Mouse (Mus musculus): Measurements from ENCODE around the gene Ptprj. TPM values are rescaled to one million over a fixed set of nuclear protein-coding genes. Genes with fewer than 3 reads are reported as not detected.

Gene Ptprj
- polyA plus RNA-seq, 1 experiment from 2014 or later = 7.9 TPM

DNA sequence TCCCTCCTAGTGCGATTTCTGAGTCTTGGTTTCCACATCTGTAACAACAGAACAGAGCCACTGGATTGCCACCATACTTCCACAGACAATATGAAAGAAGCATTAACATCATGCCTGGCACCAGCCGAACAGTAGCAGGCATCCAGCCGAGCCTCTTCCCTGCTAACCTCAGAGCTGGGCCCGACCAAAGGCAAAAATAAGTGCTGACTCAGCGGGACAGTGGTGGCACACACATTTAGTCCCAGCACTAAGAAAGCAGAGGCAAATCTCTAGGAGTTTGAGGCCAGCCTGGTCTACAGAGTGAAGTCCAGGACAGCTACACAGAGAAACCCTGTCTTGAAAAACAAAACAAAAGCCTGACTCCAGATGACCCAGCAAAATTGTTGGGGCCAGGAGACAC, 24.7 kb downstream of the Ptprj start:
- Histone ChIP-seq H3K27me3 (ENCODE audit: control insufficient read depth, insufficient read depth, low read length) (no peaks in the 10 kb centered on the region), H3K4me2 (replicated peaks) (no peak overlapping the region), H3K4me3 (replicated peaks; ENCODE audit: low read length) (no peak overlapping the region), H3K36me3 (replicated peaks; ENCODE audit: control insufficient read depth, insufficient read depth) (no peaks in the 10 kb centered on the region), H3K4me1 (replicated peaks; ENCODE audit: control insufficient read depth, insufficient read depth, low read length) (no peaks in the 10 kb centered on the region), H3K27ac (no peak overlapping the region), H3K9ac (no peak overlapping the region), H3K9me3 (ENCODE audit: control insufficient read depth, low read length) (no peaks in the 10 kb centered on the region)
- DNase-seq (ENCODE audit: low spot score) (no peak), ATAC-seq (ENCODE audit: low FRiP score) (no peak)
- 76% methylated on average over 5 of the region's 5 CpGs for WGBS

GRCm38 (mm10) chr2:90554806-90555205, 25.6 kb downstream of the Ptprj start:
- Histone ChIP-seq H3K27me3 (ENCODE audit: control insufficient read depth, insufficient read depth, low read length) (no peaks in the 10 kb centered on the region), H3K36me3 (replicated peaks; ENCODE audit: control insufficient read depth, insufficient read depth) (no peaks in the 10 kb centered on the region), H3K9me3 (ENCODE audit: control insufficient read depth, low read length) (no peaks in the 10 kb centered on the region), H3K9ac (no peak overlapping the region), H3K4me1 (replicated peaks; ENCODE audit: control insufficient read depth, insufficient read depth, low read length) (no peaks in the 10 kb centered on the region; the same call in 1 of the 2 replicates), H3K27ac (no peak overlapping the region), H3K4me2 (replicated peaks) (no peak overlapping the region), H3K4me3 (replicated peaks; ENCODE audit: low read length) (no peak overlapping the region)
- ATAC-seq (ENCODE audit: low FRiP score) = no peak
- DNase-seq (ENCODE audit: low spot score) = no peak
- WGBS = 80% methylated on average over 4 of the region's 4 CpGs

- no peaks in the 10 kb centered on the region for H3K27me3 ChIP-seq (ENCODE audit: control insufficient read depth, insufficient read depth, low read length)
- no peak for DNase-seq (ENCODE audit: low spot score)
- H3K4me2 ChIP-seq (replicated peaks) = no peak overlapping the region
- no peak for ATAC-seq (ENCODE audit: low FRiP score)
- no peaks in the 10 kb centered on the region for H3K36me3 ChIP-seq (replicated peaks; ENCODE audit: control insufficient read depth, insufficient read depth)
- WGBS = 94% methylated on average over 4 of the region's 4 CpGs
- H3K4me1 ChIP-seq (replicated peaks; ENCODE audit: control insufficient read depth, insufficient read depth, low read length) = no peaks in the 10 kb centered on the region; the same call in 1 of the 2 replicates
- no peak overlapping the region for H3K27ac ChIP-seq
- no peak overlapping the region for H3K9ac ChIP-seq
- H3K4me3 ChIP-seq (replicated peaks; ENCODE audit: low read length) = no peak overlapping the region
- H3K9me3 ChIP-seq (ENCODE audit: control insufficient read depth, low read length) = no peaks in the 10 kb centered on the region
These were observed 26.6 kb downstream of the Ptprj start for GRCm38 (mm10) chr2:90553861-90554260.

DNA sequence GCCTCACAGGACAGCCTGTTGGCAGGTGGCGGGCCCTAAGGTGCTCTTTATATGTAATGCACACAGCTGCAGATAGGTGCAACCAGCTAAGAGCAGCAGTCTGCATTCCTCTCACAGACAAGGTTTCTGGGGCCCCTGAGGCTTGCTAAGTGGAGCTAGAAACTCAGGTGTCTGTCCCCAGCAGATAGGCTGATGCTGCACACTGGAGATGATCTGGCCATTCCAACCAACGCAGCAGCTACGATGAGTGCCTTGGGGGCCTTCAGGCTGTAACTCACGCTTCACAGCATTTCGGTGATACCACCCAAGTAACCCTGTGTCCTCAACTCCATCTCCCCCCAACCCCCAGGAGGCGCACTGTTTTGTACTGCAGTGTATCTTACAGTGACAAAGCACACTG, 29.8 kb downstream of the Ptprj start:
- no peak overlapping the region for H3K4me3 ChIP-seq (replicated peaks; ENCODE audit: low read length)
- ATAC-seq (ENCODE audit: low FRiP score) (0 out of 2 replicates have a peak, but pooled peaks have one; percentile 24), DNase-seq (ENCODE audit: low spot score) (no peak)
- no peak overlapping the region for H3K9ac ChIP-seq
- H3K27me3 ChIP-seq (ENCODE audit: control insufficient read depth, insufficient read depth, low read length) = no peaks in the 10 kb centered on the region
- WGBS = 90% methylated on average over 6 of the region's 6 CpGs
- peaks cover 5% of the 10 kb centered on the region; the same call in 1 of the 2 replicates for H3K4me1 ChIP-seq (replicated peaks; ENCODE audit: control insufficient read depth, insufficient read depth, low read length)
- no peak overlapping the region for H3K4me2 ChIP-seq (replicated peaks)
- no peaks in the 10 kb centered on the region for H3K9me3 ChIP-seq (ENCODE audit: control insufficient read depth, low read length)
- no peaks in the 10 kb centered on the region for H3K36me3 ChIP-seq (replicated peaks; ENCODE audit: control insufficient read depth, insufficient read depth)
- no peak overlapping the region for H3K27ac ChIP-seq

DNA sequence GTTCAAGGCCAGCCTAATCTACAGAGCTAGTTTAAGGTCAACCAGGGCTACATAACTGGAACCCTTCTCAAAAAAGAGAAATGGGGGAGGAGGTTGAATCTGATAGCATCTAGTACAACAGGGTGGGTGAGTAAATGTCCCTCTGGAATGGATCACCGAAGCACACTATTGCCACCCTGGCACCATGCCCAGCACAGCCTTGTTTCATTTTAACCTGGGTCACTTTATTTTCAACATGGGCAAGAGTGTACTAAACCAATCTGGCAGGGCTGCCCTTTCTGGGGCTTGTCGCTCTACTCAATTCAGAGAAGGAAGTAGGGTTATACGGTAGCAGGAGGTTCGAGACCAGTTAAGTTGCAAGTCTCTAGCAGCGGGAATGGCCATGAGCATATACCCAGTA, 31.9 kb downstream of the Ptprj start:
- Histone ChIP-seq H3K27ac (no peak overlapping the region), H3K4me2 (replicated peaks) (no peak overlapping the region), H3K9me3 (ENCODE audit: control insufficient read depth, low read length) (no peaks in the 10 kb centered on the region), H3K4me1 (replicated peaks; ENCODE audit: control insufficient read depth, insufficient read depth, low read length) (peaks cover 12% of the 10 kb centered on the region; the same call in 1 of the 2 replicates), H3K4me3 (replicated peaks; ENCODE audit: low read length) (no peak overlapping the region), H3K36me3 (replicated peaks; ENCODE audit: control insufficient read depth, insufficient read depth) (no peaks in the 10 kb centered on the region), H3K27me3 (ENCODE audit: control insufficient read depth, insufficient read depth, low read length) (no peaks in the 10 kb centered on the region), H3K9ac (no peak overlapping the region)
- WGBS = 86% methylated on average over 5 of the region's 5 CpGs
- DNase-seq (ENCODE audit: low spot score) (no peak), ATAC-seq (ENCODE audit: low FRiP score) (no peak)

GRCm38 (mm10) chr2:90547144-90547609, 33.3 kb downstream of the Ptprj start:
- Histone ChIP-seq H3K27ac (no peak overlapping the region), H3K4me3 (replicated peaks; ENCODE audit: low read length) (no peak overlapping the region), H3K27me3 (ENCODE audit: control insufficient read depth, insufficient read depth, low read length) (no peaks in the 10 kb centered on the region), H3K4me2 (replicated peaks) (no peak overlapping the region), H3K4me1 (replicated peaks; ENCODE audit: control insufficient read depth, insufficient read depth, low read length) (peaks cover 12% of the 10 kb centered on the region; the same call in 1 of the 2 replicates), H3K36me3 (replicated peaks; ENCODE audit: control insufficient read depth, insufficient read depth) (no peaks in the 10 kb centered on the region), H3K9ac (no peak overlapping the region), H3K9me3 (ENCODE audit: control insufficient read depth, low read length) (no peaks in the 10 kb centered on the region)
- no peak for DNase-seq (ENCODE audit: low spot score)
- 86% methylated on average over 5 of the region's 5 CpGs for WGBS
- no peak for ATAC-seq (ENCODE audit: low FRiP score)

GRCm38 (mm10) chr2:90545261-90545660, 35.2 kb downstream of the Ptprj start:
- peak; percentile 51; the same call in 1 of the 2 replicates for ATAC-seq (ENCODE audit: low FRiP score)
- 27% methylated on average over 5 of the region's 5 CpGs for WGBS
- H3K4me2 ChIP-seq (replicated peaks) = no peak overlapping the region

DNA sequence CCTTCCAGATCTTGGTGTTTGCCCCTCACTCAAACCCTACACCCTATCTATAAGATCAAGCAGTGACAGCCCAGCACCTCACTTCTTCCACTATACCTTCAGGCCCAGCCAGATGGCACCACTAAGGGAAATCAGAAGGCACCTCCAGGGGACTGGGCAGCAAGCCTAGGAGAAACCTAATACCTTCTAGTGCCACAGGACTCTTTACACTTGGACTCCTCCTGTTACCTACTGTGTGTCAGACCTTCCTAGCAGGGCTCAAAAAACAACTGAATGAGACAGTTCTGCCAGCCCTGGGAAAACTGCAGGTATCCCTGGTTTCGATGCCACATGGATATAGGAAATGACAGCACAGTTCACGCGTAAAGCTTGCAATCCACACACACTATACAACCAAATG, 36.5 kb downstream of the Ptprj start:
- Histone ChIP-seq H3K9me3 (ENCODE audit: control insufficient read depth, low read length) (no peaks in the 10 kb centered on the region), H3K36me3 (replicated peaks; ENCODE audit: control insufficient read depth, insufficient read depth) (no peaks in the 10 kb centered on the region), H3K27ac (no peak overlapping the region), H3K4me3 (replicated peaks; ENCODE audit: low read length) (no peak overlapping the region), H3K27me3 (ENCODE audit: control insufficient read depth, insufficient read depth, low read length) (no peaks in the 10 kb centered on the region), H3K4me2 (replicated peaks) (no peak overlapping the region), H3K9ac (no peak overlapping the region), H3K4me1 (replicated peaks; ENCODE audit: control insufficient read depth, insufficient read depth, low read length) (0 out of 2 replicates have a peak, but pooled peaks cover 12% of the 10 kb centered on the region)
- DNase-seq (ENCODE audit: low spot score) (no peak), ATAC-seq (ENCODE audit: low FRiP score) (no peak)
- WGBS = 100% methylated on average over 3 of the region's 3 CpGs

More at GRCm38 (mm10) chr2:90545261-90545660, 35.2 kb downstream of the Ptprj start:
- DNase-seq (ENCODE audit: low spot score) = peak; percentile 40
- H3K9ac ChIP-seq = no peak overlapping the region
- 0 out of 2 replicates have a peak, but pooled peaks cover 12% of the 10 kb centered on the region for H3K4me1 ChIP-seq (replicated peaks; ENCODE audit: control insufficient read depth, insufficient read depth, low read length)
- H3K27me3 ChIP-seq (ENCODE audit: control insufficient read depth, insufficient read depth, low read length) = no peaks in the 10 kb centered on the region
- H3K36me3 ChIP-seq (replicated peaks; ENCODE audit: control insufficient read depth, insufficient read depth) = no peaks in the 10 kb centered on the region
- H3K27ac ChIP-seq = no peak overlapping the region
- no peak overlapping the region for H3K4me3 ChIP-seq (replicated peaks; ENCODE audit: low read length)
- H3K9me3 ChIP-seq (ENCODE audit: control insufficient read depth, low read length) = no peaks in the 10 kb centered on the region

GRCm38 (mm10) chr2:90543106-90543702, 37.2 kb downstream of the Ptprj start:
- no peak for DNase-seq (ENCODE audit: low spot score)
- H3K4me2 ChIP-seq (replicated peaks) = no peak overlapping the region
- H3K36me3 ChIP-seq (replicated peaks; ENCODE audit: control insufficient read depth, insufficient read depth) = no peaks in the 10 kb centered on the region
- no peak overlapping the region for H3K9ac ChIP-seq
- 0 out of 2 replicates have a peak, but pooled peaks cover 12% of the 10 kb centered on the region for H3K4me1 ChIP-seq (replicated peaks; ENCODE audit: control insufficient read depth, insufficient read depth, low read length)
- H3K27ac ChIP-seq = no peak overlapping the region
- no peaks in the 10 kb centered on the region for H3K9me3 ChIP-seq (ENCODE audit: control insufficient read depth, low read length)
- H3K4me3 ChIP-seq (replicated peaks; ENCODE audit: low read length) = no peak overlapping the region
- 90% methylated on average over 6 of the region's 6 CpGs for WGBS
- ATAC-seq (ENCODE audit: low FRiP score) = no peak
- no peaks in the 10 kb centered on the region for H3K27me3 ChIP-seq (ENCODE audit: control insufficient read depth, insufficient read depth, low read length)

Measured in hindbrain, embryonic 14.5 days (tissue).